Mouse (Mus musculus): ENCODE measurements around the gene Smyd2.

GRCm38 (mm10) chr1:189870539-189870938, 51.6 kb downstream of the Smyd2 start:
- TF ChIP-seq CTCF (IDR thresholded peaks at IDR 0.05; ENCODE audit: borderline replicate concordance, control insufficient read depth, extremely low read depth, insufficient read depth, low read length, poor library complexity) (no peak), POLR2A (IDR thresholded peaks at IDR 0.05; ENCODE audit: control insufficient read depth, extremely low read depth, insufficient read depth, low read length, poor library complexity) (no peak)

All from thymus, adult 2 months (tissue).